Mouse (Mus musculus) lung, postnatal 25 days (tissue): ENCODE measurements around the gene Mgll.

Experiments used
- DNase-seq: peaks from one replicate; pipeline ENCODE4 v3.0.0; 2022; ENCODE audit warnings: low spot score

Mgll gene

GRCm38 (mm10) chr6:88717143-88718032 is 6.8 kb upstream of the Mgll start:
- DNase-seq: no peak

GRCm38 (mm10) chr6:88718033-88718725 is 6.0 kb upstream of the Mgll start:
- no peak for DNase-seq

DNA sequence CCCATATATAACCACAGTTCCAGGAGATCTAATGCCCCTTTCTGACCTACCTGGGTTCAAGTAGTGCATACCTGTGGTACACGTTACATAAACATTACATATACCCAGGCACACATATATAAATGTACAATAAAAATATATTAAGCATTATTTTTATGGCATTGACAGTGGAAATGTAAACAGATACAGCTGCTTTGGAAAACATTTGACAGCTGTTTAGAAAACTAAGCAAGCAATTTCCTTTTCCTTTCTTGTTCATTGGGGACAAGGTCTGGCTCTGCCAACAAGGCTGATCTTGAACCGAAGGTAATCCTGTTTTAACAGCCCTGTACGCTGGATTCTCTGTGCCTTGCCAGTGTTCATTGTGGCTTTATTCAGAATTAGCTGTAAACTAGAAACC is 3.2 kb upstream of the Mgll start:
- DNase-seq: no peak

DNA sequence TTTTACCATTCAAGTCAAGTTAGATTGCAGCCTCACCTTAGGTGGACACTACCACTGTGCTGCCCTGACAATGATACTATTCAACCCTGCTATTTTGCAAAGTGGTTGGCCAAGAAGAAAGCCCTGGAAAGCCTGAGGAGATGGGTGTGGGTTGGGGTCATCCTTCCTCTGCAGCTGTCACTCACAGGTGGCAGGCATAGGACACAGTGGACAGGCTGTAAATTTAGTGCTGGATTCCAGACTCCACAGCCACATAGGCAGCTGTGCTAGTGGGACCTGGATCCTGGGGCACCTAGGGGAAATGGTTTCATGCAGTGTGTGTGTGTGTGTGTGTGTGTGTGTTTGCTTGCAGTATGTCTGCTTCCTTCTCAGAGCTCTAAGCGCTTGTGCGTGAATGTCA is 1.3 kb upstream of the Mgll start:
- DNase-seq: no peak

GRCm38 (mm10) chr6:88723806-88724312 is 353 bp upstream of the Mgll start:
- DNase-seq: no peak

DNA sequence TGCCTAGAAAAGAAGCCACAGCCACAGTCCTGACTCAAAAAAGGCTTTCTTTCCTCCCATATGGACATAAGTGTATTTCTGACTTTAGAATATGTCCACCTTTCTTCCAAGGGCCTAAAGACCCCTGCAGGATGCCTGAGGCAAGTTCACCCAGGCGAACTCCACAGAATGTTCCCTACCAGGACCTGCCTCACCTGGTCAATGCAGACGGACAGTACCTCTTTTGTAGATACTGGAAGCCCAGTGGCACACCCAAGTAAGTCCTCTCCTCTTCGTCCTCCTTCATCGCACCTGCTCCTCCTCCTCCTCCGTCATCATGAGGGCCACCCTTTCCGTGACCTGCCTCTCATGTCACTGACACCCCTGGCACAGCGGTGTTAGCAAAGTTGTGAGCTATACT is 1.4 kb downstream of the Mgll start:
- no peak for DNase-seq

DNA sequence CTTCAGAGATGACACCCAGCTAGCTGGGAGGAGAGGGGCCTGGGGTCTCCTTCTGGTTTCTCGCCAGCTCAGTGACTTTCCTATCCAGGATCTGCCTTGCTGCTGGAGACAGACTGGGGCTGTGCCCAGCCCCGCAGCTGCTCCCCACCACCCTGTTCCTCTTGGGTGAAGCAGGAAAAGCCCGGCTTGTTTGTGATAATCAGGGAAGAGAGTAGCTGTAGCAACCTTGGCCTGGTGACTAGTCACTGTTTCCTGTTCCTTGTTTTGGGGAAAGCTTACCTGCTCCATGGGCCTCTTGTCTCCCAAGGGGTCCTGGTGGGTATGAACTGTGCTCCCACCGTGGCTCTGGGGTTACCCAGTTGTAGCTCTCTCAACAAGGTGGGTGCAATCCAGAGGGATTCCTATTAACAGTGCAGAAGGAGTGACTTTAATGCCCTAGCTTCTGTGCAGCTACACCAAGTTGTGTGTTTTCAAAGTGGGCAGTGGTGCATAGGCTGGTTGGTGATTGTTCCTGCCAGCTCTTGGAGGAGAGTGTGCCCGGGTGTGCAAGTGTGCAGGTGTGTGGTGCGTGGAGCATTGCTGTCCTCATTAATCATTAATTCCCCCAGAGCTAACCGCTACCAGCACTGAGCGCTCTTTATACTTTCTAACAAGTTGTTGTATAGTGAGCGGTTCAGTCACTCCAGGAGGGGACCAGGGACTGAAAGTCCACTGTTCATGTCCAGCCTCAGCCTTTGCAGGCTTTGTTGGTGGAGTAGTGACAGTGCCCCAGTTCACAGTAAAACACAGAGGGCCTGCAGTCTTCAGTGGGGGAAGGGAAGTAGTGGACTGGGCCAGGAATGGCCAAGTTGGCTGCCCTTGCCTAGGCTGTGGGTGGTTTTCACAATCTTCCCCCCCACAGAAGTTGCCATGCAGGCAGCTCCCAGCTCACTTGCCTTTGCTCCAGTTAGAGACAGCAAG is 2.3 kb downstream of the Mgll start:
- DNase-seq: no peak

DNA sequence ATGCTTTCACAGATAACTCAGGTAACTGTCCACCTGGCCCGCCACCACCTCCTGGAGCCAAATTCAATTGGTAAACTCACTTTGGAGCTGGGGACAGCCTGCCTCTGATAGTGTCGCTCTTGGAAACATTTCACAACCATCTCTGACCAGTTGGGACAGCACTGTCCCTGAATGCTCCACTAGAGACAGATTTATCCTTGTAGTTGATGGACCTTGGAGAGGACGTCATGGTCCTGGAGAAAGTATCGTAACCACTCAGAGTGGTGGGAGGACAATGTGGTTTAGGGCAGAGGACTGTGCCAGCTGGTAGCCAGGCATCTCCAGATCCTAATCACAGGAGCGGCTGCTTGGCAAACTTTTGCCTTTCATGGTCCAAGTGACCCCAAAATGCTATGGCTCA is 3.3 kb downstream of the Mgll start:
- DNase-seq: no peak

DNA sequence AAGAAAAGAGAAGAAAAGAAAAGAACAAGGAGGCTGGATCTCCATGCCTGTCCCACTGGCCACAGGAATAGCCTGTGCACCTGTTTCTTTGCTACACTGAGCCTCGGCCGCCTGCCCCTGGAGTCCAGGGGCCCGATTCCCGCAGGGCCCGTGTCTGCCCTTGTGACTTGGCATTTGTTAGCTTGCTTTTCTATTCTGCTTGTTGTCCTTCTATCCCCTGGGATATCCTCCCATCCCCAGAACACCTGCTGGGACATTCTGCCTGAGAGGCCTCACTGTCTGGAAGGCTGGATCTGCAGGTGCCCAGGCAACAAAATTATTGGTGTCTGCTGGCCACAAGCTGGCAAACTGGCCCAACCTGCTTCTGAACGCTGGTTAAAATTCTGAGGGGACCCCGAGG is 3.8 kb downstream of the Mgll start:
- DNase-seq: no peak

DNA sequence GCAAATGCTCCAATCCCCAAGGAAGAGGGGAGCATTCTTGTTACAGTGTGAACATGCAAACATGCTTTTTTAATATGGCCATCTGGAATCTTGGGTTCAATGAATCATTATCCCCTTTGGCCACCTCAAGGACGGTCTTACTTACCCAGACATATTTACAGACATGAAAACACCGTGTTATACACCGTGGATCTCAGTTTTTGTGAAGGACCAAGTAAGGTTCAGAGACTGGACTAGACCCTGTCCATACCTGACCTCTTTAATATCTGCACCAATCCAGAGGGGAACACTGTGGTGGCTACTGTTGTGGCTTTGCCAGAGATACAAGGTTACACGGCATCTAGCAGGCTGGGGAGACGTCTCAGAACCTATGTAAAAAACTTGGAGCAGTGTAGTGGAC is 4.3 kb downstream of the Mgll start:
- DNase-seq: no peak

GRCm38 (mm10) chr6:88731211-88731751 is 7.1 kb downstream of the Mgll start:
- DNase-seq: no peak

DNA sequence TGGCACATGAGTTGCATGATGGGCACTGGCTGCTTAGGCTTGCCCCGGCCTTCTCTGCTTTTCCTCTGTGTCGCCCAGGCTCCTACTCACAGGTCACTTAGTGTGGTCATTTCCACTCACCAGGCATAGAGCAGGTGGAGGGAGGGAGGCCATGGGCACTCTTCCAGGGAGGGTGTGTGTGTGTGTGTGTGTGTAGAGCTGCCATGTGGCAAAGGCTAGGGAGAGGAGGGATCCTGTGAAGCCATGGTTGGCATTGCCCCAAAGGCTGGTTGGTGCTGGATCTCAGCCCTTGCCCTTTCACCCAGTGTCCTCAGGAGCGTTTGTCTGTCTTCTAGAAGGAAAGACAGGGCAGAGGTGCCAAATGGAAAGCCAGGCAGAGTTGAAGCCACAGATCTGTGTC is 7.8 kb downstream of the Mgll start:
- DNase-seq: no peak

- no peak for DNase-seq
Measured at GRCm38 (mm10) chr6:88732643-88733613, 8.7 kb downstream of the Mgll start.

DNA sequence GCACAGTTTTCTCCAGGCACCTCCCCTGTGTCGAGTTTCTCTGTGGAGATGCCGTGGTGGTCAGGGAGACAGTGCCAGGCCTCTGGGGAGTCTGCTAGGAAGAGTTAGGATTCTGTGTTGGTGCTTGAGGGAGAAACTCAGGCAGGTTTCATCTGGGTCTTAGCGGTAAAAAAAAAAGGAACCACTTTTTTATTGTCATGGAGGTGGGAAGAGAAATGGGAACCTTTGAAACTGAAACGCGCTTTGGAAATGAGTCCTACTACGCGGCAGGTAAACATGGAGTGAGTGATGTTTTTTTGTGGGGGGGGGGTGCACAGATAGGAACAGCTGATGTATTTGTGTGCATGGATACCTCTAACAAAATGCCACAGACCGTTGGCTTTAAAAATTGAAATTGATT is 12.1 kb downstream of the Mgll start:
- no peak for DNase-seq

- DNase-seq: no peak
Measured at GRCm38 (mm10) chr6:88736741-88737508, 12.7 kb downstream of the Mgll start.

DNA sequence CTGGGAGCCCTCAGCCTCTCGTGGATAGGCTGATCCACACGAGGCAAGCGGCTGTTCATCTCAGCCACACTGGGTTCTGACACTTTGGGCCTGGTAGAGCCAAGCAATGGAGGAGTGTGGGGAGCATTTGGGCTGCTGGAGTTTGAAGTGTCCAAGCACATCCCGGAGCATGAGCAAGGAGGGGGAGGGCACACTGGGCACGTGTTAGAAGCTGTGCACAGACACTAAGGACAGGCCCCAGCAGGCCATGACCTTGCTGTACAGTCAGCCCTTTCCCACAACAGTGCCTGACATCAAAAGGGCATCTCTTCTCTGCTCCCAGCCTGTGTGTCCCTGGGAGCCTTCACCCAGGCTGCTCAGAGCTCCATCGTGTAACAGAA is 13.3 kb downstream of the Mgll start:
- no peak for DNase-seq

DNA sequence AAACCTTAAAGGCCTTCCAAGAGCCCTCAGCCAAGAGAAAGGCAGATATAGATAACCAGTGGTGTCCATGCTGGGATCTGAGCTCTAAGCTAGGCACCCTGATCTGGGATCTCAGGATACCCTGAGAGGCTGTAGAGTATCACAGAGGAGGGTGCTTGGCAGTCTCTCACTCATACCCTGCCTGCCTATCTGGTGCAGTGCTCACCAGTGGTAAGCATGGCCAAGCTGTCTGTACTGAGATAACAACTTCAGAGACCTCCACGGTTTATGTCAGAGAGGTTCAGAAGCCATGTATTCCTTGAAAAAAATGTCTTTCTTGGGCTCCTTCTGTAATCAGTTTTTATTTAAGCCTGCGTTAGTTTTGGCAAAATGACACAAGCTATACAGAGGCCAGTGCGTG is 16.8 kb downstream of the Mgll start:
- DNase-seq: no peak

DNA sequence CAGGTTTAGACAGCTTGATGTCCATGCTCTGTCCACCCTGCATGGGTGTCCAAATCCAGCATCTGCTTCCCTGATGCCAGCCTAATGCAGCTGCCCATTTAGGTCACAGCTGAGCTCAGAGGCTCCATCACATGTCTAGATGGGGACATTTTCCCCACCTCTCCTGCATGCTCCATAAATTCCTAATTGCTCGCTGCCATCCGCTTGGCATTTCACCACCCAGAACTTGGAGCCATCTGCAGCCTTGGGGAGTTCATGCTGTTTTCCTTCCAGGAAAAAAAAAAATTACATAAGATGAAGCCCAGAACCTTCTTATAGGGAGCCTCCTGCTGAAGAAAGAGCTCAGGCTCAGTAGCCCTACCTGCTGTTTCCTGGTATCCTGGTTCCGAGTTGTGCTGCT is 17.6 kb downstream of the Mgll start:
- no peak for DNase-seq

- DNase-seq: no peak
Measured at GRCm38 (mm10) chr6:88742286-88743011, 18.2 kb downstream of the Mgll start.
